Mouse (Mus musculus) c-Kit-positive CD71-negative TER-119-negative erythroid progenitor cells, embryonic 14.5 days (primary cell): ENCODE measurements around the gene Bag6.
A peak's percentile ranks its signal among the peaks of the same experiment; 100 is the strongest.

Source experiments
- DNase-seq: peaks from one replicate; pipeline ENCODE4 v3.0.0-alpha.2; 2013; ENCODE audit warnings: low read depth

Bag6 gene

GRCm38 (mm10) chr17:35166352-35167035 is 31.5 kb downstream of the Bag6 start:
- peak; percentile 89 for DNase-seq

- no peak for DNase-seq
Measured at GRCm38 (mm10) chr17:35167794-35168193, 32.8 kb downstream of the Bag6 start.

DNA sequence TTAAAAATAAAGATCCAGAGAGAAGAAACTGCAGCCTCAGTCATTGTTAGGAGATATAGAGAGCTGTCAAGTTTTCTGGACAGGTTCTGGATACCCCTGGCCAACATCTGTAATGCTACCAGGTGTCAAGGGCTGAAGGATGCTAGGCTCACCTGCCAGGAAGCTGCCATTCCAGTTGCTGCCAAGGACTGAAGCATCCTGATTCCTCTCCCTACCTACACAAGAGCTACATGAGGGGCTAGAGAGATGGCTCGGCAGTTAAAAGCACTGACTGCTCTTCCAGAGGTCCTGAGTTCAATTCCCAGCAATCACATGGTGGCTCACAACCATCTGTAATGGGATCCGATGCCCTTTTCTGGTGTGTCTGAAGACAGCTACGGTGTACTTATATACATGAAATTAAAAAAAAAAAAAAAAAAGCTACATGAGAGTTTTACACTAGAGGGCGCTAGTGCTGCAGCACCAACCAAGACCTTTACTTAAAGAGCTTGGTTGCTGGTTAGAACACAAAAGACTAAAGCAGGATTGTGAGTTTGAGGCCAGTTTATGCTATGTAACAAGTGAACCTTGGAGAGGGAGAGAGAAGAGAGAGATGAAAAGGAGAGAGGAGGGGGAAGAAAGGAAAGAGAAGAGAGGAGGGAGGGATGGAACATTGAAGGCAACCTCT is 33.7 kb downstream of the Bag6 start:
- DNase-seq = peak; percentile 62

DNA sequence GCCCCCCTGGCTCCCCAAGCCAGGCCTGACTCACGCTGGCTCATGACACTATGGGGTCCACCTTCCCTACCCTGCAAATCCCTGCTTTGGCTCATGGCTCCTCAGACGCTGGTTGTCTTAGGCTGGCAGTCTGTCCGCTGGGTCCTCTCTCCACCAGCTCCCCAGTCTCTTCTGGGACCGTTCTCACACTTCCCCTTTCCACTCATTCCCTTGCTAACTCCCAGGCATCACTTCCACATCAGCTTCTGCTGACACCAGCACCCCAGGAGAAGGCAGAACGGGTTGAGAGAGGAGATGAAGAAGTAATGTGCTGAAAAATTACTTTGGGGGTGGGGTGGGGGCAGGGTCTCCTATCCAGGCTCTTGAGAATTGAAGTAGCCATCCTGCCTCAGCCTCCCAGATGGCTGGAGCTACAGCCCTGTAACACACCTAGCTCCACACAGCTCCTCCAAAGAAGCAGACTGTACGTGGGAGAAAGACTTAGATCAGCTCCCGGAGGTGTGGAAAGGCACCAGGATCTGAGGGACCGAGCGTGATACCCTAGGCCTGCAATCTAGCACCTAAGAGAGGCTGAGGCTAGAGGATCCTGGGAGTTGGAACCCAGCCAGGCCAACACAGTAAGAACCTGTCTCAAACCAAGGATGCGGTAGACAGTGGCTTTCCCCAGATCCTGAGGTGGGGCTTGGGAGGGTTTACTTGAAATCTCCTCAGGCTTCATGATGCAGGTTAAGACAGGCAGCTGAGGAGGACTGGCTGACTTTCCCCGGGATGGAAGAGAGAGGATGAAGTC is 37.7 kb downstream of the Bag6 start:
- no peak for DNase-seq

GRCm38 (mm10) chr17:35173329-35173728 is 38.4 kb downstream of the Bag6 start:
- DNase-seq = no peak

DNA sequence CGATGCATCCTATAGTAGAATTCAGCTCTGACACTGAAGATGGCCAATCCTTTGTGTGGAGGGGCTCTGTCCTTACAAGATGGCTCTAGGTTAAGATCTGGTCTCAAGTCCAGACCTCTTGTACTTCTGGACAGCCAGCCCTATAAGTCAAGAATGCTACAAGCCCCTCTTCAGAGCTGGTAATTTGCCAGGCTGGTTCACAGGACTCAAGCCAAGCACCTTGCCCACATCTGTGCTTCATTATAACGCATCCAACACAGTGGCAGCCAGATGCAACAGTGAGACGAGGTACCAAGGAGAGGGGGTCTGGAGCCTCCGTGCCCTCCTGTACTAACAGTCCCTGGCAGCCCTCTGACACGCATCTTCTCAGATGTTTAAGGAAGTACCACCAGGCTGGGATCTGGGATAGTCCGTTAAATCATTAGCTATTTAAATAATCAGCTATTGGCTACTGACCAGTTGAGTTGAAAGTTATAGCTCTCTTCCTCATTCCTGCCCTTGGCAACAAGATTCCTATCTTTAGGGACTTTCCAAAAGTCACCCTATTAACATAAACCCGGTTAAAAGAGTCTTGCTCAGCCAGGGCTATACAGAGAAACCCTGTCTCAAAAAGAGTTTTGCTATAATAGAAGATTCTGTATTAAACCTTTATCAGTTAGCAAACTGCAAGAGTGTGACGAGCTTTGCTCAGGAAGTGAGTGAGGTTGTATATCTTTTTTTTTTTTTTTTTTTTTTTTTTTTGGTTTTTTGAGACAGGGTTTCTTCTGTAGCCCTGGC is 39.4 kb downstream of the Bag6 start:
- DNase-seq = no peak

DNA sequence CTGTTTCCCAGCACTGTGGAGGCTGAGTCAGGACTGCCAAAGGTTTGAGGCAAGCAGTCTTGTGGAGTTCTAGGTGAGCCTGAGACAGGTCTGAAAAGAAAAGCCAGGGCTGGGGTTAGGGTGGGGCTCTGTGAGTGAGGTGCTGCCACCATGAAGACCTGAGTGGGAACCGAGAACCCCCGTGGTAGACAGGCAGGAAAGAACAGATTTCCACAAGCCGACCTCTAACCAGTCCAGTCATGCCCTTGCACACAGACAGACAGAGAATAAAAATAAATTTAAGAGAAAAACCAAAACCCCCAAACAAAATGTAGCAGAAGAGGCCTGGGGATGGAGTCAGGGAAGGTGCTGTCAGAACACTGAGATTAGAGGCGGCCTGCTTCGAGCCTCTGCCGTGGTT is 40.4 kb downstream of the Bag6 start:
- no peak for DNase-seq

- no peak for DNase-seq
Measured at GRCm38 (mm10) chr17:35175968-35176367, 41.0 kb downstream of the Bag6 start, which contains the start of gene Aif1. Gene Aif1 (minus strand): TSS chr17:35176068.

- DNase-seq = no peak
Measured at GRCm38 (mm10) chr17:35178528-35178927, 43.5 kb downstream of the Bag6 start.

DNA sequence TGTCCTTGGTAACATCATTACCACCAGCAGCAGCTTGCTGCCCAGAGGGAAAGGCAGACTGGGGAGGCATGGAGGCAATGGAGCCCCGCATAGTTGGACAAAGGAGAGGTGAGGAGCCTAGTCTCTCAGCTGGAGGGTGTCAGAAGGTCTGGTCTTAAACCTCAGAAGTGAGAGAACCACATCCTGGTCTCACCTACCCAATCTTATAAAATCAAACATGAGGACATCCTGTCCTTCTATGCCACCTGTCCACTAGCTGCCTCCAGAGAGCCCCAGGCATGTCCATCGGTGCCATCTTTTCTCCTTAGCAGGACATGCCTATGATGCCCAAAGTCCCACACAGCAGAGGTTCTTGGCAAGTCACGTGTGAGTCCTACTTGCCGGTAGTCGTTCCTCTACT is 45.1 kb downstream of the Bag6 start:
- no peak for DNase-seq

DNA sequence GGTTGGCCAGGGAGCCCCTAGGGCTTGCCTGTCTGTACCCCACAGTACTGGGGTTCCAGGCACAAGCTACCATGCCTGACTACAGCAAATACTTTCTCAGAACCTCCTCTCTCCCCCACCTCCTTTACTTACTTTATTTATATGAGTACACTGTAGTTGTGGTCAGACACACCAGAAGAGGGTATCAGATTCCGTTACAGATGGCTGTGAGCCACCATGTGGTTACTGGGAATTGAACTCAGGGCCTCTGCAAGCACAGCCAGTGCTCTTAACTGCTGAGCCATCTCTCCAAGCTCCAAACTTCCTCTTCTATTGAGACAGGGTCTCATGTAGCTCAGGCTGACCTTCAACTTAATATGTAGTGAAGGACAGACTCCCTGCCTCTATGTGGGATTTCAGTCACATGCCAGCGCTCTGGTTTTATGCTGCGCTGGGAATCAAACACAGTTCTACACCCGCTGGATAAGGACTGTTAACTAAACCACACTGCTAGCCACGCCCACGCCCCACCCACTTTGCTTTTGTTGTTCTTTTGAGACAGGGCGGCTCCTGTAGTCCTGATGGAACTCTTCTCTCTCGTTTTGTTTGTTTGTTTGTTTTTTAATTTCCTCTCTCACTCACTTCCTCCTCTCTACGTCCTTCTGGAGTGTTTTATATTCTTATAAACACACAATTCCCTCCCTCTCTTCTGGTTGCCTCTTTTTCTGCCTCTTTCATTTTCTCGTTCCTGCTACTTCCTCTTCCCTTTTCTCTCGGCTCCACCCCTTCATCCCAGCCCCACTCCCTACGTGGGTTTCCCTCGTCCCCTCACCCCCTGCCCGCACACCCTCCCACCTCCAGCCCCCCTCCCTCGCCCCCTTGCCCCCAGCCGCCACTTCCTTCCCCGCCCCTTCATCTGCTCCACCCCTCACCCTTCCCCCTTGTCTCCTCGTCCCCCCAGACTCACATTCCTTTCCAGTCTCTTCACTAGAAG is 50.9 kb downstream of the Bag6 start:
- DNase-seq = peak; percentile 83

GRCm38 (mm10) chr17:35186681-35187080 is 51.7 kb downstream of the Bag6 start:
- no peak for DNase-seq

- no peak for DNase-seq
Measured at GRCm38 (mm10) chr17:35187345-35187744, 52.4 kb downstream of the Bag6 start.

GRCm38 (mm10) chr17:35187959-35188610 is 53.1 kb downstream of the Bag6 start, which contains the start of gene Lst1:
Gene Lst1 (minus strand): TSS chr17:35188439.
- DNase-seq = no peak

GRCm38 (mm10) chr17:35189186-35189585 is 54.2 kb downstream of the Bag6 start:
- DNase-seq = no peak

DNA sequence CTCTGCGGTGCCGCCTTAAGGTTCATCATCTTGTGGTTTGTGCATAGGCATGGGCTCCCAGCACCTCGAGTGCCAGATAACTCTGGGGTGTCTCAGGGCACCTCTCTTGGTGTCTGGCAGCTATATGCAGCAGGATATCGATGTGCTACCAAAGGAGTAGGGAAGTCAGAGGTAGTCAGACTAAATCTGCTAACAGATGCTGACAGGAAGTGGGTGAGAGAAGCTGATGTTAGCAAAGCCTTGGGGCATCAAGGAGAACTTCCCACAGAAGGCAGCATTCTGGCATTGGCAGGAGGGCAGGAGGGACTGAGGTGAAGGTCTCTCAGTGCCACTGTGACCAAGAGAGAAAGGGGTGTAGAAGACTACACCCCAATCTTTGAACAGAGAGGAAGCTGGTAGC is 55.1 kb downstream of the Bag6 start:
- no peak for DNase-seq

DNA sequence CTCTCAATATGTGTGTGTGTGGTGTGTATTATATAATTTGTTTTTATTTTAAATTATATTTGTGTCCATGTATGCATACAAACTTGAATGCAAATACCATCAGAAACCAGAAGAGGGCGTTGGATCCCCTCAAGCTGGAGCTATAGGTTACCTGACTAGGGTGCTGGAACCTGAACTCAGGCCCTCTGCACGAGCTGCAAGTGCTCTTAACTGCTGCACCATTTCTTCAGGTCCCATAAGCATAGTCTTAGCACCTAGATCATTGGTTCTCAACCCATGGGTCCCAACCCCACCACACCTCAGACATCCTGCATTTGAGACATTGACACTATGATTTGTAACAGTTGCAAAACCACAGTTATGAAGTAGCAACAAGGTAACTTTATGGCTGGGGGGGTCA is 56.7 kb downstream of the Bag6 start:
- DNase-seq = no peak

DNA sequence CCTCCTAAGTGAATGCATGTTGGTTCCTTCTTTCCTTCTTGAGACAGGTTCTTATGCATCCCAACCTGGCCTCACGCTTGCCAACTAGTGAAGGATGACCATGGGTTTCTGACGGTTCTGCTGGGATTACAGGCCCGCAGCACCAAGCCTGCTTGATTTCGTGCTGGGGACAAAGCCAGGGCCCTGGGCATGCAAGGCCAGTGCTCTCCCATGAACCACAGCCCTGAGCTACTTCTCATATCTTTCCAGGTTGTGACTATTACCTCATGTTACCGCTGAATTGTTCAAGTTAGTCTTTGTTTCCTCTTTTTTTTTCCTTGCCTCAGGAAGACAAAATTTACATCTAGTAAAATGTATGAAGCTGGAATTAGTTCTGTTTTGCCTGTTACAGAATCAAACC is 57.9 kb downstream of the Bag6 start:
- no peak for DNase-seq

DNA sequence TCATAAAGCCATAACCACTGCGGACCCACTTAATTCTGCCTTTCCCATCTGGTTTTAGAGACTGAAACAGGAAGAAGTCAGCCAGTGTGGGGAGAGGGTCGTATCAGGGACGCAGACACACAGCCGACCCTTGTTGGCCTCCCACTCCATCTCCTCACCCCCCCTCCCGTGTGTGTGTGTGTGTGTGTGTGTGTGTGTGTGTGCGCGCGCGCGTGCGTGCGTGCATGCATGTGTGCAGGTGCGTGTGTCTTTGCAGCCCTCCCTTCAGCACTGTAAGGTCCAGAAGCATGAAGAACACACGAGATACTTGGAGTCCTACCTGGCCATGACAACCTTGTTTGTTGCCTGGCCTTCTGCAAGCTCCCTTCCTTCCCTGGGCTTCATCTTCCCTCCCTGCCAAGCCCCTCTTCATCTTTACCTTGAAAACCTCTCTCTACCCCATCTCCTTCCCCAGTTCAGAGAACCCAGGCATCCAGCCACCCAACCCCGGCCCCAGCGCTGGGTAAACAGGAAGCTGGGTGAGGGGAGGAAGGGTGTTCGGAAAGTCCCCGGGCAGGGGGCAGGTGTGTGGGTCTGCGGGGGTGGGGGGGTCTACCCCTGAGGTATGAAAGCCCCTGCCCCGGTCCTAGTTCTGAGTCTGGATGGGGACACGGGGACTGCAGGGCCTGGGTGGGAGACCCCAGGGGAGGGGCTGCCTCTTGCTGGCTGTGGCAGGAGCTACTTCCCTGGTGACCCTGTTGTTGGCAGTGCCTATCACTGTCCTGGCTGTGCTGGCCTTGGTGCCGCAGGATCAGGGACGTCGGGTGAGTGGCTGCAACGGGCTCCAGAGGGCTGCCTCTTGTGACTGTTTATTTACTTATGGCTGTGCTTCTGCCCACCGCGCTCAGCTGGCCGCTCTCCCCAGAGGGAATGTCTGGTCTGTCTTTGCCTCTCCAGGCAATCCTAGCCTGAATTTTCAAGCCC is 59.2 kb downstream of the Bag6 start, which contains the start of gene Ltb:
Gene Ltb, plus strand, starts transcription at position 559 of the 963 bp plus-strand sequence.
- DNase-seq = no peak
